Mouse (Mus musculus) E14TG2a.4 (cell line): ENCODE data around the gene Hdac9.

Experiments
- CTCF ChIP-seq: conservative IDR thresholded peaks from 2 replicates; pipeline ENCODE4 v1.5.1; 2014; ENCODE audit warnings: low read length
- NANOG ChIP-seq: IDR thresholded peaks from 2 replicates; pipeline ENCODE4 v1.6.1; 2014; ENCODE audit warnings: borderline replicate concordance, low read length, mixed read lengths
- POU5F1 ChIP-seq: IDR thresholded peaks from 2 replicates; pipeline ENCODE4 v1.6.1; 2014; ENCODE audit warnings: low read length, borderline replicate concordance

DNA sequence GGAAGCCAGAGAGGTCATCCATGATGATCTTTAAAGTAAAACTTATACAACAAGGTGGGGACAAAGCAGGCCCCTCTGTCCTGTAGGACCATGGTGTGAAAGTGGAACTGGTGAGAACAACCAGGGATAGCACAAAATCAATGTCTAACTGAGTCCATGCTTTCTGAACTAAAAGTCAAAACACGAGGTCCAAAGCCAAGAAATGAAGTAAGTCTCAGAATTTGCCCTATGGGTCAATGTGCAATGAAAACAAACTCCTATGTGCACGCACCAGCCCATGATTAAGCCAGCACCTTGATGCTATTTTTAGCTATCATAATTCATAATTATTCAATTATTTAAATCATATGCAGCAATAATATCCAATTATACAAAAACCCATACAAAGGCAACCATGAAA is 196.0 kb downstream of the Hdac9 start:
- TF ChIP-seq CTCF (no peak), POU5F1 (no peak), NANOG (no peak)
